Mouse (Mus musculus): ENCODE measurements around the gene Bad.

DNA sequence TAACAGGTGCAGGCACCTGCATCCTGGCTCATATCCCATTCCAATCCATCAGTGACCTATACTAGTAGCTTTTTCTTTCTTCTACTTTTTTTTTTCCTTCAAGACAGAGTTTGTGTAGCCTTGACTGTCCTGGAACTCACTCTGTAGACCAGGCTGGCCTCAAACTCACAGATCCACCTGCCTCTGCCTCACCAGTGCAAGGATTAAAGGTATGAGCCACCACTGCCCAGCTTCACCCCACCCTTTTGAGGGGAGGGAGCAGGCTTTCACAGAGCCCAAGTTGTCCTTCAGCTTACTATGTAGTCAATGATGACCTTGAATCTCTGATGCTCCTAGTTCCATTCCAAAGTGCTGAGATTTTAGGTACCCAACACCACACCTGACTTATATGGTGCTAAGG lies 22.2 kb upstream of the Bad start:
- no peak for TF ChIP-seq CTCF (IDR thresholded peaks at IDR 0.05; ENCODE audit: insufficient read depth, low read length)
- TF ChIP-seq POLR2A (IDR thresholded peaks at IDR 0.05; ENCODE audit: borderline replicate concordance, extremely low read depth, low read depth, low read length), result no peak
